Mouse (Mus musculus): Measurements from ENCODE around the gene Eif2d. TPM values are rescaled to one million over a fixed set of nuclear protein-coding genes. Genes with fewer than 3 reads are reported as not detected.
"Not testable (repeated sequence)": the region's sequence is repeated elsewhere in the genome, so short reads cannot be mapped to it uniquely, and the experiment has no call there.

The Eif2d gene
- total RNA-seq, 2 experiments from 2014 or later = 47.4 to 49.9 TPM

DNA sequence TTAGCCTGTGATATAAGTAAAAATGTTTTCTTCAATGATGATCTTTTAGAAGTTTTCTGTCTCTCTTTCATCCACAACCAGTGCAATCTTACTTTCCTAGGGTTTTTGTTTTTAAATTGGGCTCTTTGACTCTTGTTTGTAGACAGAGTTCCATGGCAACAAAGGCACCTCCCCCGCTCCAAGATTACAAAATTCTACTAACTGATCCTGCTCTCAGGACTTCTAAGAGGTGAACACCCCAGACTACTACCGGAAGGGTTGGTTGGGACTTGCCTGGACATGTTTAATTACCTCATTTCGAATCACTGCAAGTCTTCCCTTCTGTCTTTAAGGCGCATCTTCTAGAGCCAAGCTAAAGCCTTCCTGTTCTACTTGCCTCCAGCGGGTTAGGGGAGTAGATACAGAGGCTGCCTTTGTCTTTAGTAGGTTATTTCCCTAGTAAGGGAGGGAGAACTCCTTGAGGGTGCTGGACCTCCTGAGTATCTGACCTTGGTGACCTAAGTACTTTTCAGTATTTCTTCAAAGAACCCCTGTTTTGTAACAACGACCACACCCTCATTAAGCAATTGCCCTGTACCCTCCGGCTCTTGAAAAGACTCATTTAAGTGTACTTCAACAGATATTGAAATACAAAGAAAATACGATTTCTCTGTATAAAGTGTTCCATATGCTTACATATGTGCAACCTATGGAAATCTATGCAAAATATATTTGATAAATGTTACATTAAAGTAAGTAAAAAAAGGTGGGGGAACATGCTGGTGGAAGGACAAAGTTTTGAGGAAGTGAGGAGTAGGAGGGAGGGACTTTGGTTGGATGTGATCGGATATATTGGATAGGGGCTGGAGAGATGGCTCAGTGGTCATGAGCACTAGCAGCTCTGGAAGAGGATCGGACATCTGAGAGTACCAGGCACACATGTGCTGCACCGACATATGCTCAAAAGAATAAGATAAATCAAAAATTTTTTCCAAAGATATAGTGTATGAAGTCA, 13.6 kb upstream of the Eif2d start:
- no peak for DNase-seq (ENCODE audit: low spot score in 2 of 2)

DNA sequence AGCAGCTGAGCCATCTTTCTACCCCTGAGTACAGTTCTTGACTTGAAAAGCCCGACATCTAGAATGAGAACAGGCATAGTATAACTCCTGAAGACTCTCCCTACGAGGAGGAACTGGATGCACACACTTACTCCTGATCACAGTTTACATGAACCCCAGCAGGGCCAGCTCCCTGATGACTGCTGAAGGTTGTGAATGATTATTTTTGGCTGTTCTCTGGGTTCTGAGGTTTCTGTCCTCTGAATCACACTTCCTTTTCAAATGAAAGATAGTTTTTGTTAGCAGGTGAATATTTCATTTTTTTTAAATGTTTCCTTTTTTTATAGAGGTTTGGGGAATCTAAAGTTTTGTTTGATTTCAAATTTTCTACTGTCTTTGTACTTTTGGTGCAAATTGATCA, 11.5 kb upstream of the Eif2d start:
- no peak for DNase-seq (ENCODE audit: low spot score in 2 of 2)

GRCm38 (mm10) chr1:131142472-131142871, 10.5 kb upstream of the Eif2d start:
- no peak for DNase-seq (ENCODE audit: low spot score in 2 of 2)

DNA sequence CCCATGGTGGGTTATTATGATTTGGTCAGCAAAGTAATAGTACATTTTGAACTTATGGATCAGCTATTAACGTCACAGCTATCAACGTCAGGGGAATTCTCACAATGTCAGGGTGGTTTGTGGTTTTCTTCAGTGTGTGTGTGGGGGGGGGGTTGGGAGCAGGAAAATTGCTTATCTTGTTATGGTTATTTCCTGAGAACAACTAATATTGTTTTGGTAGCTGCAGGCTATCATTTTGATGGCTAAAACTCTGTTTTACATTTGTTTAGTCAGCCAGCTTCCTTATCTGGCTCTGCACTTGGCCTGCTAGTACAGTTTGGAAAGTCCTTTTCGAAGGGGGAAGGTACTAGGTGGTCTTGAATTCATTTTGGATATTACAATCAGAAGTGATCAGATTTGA, 7.8 kb upstream of the Eif2d start:
- DNase-seq (ENCODE audit: low spot score in 2 of 2) = not testable (repeated sequence)

GRCm38 (mm10) chr1:131146181-131146614, 6.8 kb upstream of the Eif2d start:
- no peak for DNase-seq (ENCODE audit: low spot score in 2 of 2)

GRCm38 (mm10) chr1:131149496-131149895, 3.5 kb upstream of the Eif2d start:
- DNase-seq (ENCODE audit: low spot score in 2 of 2) = no peak

DNA sequence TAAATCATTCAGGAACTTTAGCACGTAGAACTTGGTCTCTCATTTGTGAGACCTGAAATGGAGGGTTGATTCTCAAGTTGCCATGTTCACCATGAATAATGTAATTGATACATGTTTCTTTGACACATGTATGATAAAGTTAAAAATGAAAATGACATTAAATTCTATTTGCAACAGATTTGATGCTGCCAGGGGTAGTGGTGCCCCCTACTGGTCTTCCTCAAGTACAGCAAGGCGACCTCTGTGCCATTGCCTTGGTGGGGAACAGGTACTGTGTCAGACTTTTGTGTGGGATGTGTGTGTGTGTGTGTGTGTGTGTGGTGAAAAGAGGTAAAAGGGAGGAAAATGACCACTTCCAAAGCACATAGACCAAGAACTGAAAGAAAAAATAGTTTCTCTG, 2.5 kb downstream of the Eif2d start:
- DNase-seq (ENCODE audit: low spot score in 2 of 2) = no peak

DNA sequence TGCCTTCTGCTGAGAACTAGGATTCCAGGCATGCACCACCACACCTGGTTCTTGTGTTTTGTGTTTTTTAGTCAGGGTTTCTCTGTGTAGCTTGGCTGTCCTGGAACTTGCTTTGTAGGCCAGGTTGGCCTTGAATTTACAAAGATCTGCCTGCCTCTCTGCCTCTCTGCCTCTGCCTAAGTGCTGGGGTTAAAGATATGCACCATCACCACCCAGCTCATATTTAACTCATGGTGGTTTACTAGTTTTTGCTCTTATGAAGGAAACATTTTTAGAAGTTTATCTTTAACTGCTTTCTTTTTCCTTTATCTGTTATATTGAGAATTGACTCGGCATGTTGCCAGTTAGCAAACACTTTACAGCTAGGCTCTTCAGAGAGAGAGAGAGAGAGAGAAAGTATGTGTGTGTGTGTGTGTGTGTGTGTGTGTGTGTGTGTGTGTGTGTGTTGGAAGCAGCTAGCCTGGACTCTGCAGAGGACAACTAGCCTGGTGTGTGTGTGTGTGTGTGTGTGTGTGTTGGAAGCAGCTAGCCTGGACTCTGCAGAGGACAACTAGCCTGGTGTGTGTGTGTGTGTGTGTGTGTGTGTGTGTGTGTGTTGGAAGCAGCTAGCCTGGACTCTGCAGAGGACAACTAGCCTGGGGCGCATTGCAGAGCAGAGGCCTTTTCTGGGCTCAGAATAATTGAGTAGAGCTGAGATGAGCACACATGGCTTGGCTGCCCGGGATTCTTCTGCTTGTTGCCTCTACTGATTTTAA, 6.8 kb downstream of the Eif2d start:
- not testable (repeated sequence) for DNase-seq (ENCODE audit: low spot score in 2 of 2)

GRCm38 (mm10) chr1:131161091-131161490, 8.1 kb downstream of the Eif2d start:
- no peak for DNase-seq (ENCODE audit: low spot score in 2 of 2)

DNA sequence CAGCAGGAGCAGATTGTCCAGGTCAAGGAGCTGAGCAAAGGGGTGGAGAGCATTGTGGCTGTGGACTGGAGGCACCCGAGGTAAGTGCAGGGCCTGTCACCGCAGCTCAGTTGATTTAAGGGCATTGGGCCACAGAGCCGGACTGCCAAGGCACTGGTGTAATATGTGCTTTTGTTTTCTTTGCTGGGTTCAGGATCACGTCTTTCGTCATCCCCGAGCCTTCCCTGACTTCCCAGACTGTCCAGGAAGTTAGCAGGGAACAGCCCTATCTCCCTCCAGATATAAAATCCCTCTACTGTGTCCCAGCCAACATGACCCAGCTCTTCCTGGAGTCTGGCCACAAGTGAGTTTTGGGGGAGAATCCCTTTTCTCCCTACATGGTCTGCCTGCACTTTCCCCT, 11.4 kb downstream of the Eif2d start:
- DNase-seq (ENCODE audit: low spot score in 2 of 2) = no peak

GRCm38 (mm10) chr1:131167612-131168011, 14.6 kb downstream of the Eif2d start:
- no peak for DNase-seq (ENCODE audit: low spot score in 2 of 2)

- no peak for DNase-seq (ENCODE audit: low spot score in 2 of 2)
Measured at GRCm38 (mm10) chr1:131173001-131173400, 20.0 kb downstream of the Eif2d start.

- DNase-seq (ENCODE audit: low spot score in 2 of 2) = no peak
Measured at GRCm38 (mm10) chr1:131173809-131174208, 20.8 kb downstream of the Eif2d start.

DNA sequence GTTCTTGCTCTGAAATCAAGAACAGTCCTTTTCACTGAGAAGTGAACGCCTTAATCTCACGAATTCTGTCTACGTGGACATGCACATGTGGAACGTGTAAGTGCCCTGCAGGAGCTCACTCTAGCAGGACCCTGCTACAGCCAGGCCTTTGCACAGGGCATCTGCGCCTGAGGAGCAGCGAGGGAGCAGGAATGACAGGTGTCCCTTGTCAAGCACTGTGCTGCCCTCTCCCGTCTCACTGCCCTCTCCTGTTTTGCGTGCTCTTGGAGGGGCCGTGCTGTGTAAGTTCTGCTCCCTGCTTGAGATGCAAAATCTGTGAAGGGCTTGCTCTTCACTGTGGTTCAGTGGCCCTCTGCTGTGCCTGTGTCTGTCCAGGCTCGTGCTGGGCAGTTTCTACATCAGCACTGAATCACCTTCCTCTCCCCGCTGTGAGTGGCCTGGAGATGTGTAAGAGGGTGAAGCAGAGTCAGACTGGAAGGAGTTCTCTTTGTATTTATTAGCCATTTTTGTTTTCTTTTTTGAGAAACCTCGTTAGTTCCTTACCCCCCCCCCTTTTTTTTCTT, 21.4 kb downstream of the Eif2d start:
- no peak for DNase-seq (ENCODE audit: low spot score in 2 of 2)

- no peak for DNase-seq (ENCODE audit: low spot score in 2 of 2)
Measured at GRCm38 (mm10) chr1:131175189-131175588, 22.2 kb downstream of the Eif2d start.

GRCm38 (mm10) chr1:131175819-131176218, 22.8 kb downstream of the Eif2d start:
- no peak for DNase-seq (ENCODE audit: low spot score in 2 of 2)

DNA sequence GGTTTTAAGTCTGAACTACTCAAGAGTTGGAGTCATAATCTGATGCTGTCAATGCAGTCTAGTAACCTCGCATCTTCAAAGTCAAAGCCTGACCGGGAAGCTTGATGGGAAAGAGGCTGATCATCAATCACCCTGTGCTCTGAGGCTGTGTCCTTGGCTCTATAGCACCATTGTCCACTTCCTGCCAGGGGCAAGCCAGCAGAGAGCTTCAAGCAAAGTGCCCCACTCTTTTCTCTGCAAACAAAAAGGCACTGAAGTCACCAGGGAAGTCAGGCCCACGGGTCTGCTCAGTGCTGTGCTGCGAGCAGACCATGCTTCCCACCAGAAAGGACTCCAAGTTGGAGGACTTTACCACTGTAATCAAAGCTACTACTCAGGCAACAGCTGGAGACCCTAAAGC, 24.3 kb downstream of the Eif2d start:
- DNase-seq (ENCODE audit: low spot score in 2 of 2) = no peak

DNA sequence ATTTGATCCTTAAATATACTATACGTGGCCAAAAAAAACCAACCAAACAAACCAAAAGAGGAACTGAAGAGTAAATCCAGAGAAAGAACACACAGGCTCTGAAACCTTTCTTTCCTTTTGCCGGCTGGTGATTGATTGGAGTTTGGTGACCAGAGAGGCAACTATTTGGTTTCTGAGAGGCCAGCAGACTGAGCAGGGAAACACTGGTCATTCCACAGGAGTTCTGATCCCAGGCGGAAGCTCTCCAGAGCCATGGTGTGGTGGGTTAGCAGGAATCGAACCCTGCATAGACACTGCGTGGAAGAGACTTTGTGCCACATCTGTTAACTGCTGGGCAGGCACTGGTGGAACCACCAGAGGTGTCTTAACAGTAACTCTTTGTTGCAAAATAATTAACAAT, 25.1 kb downstream of the Eif2d start:
- DNase-seq (ENCODE audit: low spot score in 2 of 2) = no peak

- no peak for DNase-seq (ENCODE audit: low spot score in 2 of 2)
Measured at GRCm38 (mm10) chr1:131180386-131180785, 27.4 kb downstream of the Eif2d start.

GRCm38 (mm10) chr1:131181642-131182527, 28.9 kb downstream of the Eif2d start:
- DNase-seq (ENCODE audit: low spot score in 2 of 2) = peak; percentile 48 to 69

DNA sequence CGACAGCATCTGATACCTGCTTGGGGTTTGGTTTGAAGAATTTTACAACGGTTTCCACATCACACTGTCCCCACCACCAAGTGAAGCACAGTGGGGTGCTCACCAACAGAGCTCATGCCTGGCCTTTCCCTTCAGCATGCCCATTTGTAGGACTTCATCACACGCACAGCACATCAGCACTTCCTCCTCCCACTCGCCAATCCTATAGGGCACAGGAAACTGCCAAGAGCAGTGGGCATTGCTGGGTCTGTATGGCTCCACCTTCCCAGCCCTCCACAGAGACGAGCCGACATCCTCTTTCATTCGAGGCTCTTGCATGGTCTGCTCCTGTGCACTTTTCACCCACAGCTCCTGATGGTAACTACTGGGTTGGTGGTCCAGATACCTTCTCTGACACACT, 30.2 kb downstream of the Eif2d start:
- DNase-seq (ENCODE audit: low spot score in 2 of 2) = no peak
